Mouse (Mus musculus): ENCODE data around the gene Mrpl49. TPM values are rescaled to one million over a fixed set of nuclear protein-coding genes. Genes with fewer than 3 reads are reported as not detected.

The Mrpl49 gene
- total RNA-seq (2014; fragmentation: Nextera tagmentation) (39.7 and 52.3 TPM in 2 replicates), total RNA-seq (2017) (45.2 and 46.1 TPM in 2 replicates)

- ATAC-seq (replicated peaks; ENCODE audit: poor library complexity, severe bottlenecking): peak; percentile 76
These were observed at the start of gene Mrpl49, which contains the start of gene Fau for GRCm38 (mm10) chr19:6057313-6058096. Mrpl49 (minus strand) TSS chr19:6057785. Fau (plus strand) TSS chr19:6057844.

- ATAC-seq (replicated peaks; ENCODE audit: poor library complexity, severe bottlenecking): no peak
These were observed 48.0 kb upstream of the Mrpl49 start, which contains the start of gene Naaladl1 for GRCm38 (mm10) chr19:6105586-6105985. Naaladl1 (plus strand) TSS chr19:6105782.

DNA sequence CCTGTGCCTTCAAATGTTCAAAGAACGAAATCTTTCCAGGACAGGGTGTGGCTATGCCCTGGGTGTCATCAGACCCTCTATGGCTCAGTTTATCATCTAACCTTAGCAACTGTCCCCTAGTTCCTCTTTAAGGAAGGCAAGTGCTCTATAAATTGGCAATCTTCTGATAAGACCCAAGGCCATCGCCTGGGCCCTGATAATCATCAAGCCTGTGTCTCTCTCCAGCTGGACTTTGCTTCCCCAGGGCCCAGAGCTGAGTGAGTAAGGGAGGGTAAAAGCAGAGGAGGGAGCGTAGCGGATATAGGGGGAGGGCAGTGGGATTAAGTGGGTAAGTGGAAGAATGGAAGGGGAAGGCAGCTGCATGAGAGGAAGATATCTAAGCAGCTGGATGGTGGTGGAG is 46.9 kb upstream of the Mrpl49 start:
- ATAC-seq (replicated peaks; ENCODE audit: poor library complexity, severe bottlenecking): 0 out of 2 replicates have a peak, but pooled peaks have one; percentile 20

- ATAC-seq (replicated peaks; ENCODE audit: poor library complexity, severe bottlenecking): no peak
These were observed 44.7 kb upstream of the Mrpl49 start for GRCm38 (mm10) chr19:6102169-6102853.

- ATAC-seq (replicated peaks; ENCODE audit: poor library complexity, severe bottlenecking): no peak
These were observed 43.6 kb upstream of the Mrpl49 start for GRCm38 (mm10) chr19:6101186-6101585.

GRCm38 (mm10) chr19:6097847-6098246 is 40.3 kb upstream of the Mrpl49 start:
- peak; percentile 70 for ATAC-seq (replicated peaks; ENCODE audit: poor library complexity, severe bottlenecking)

- ATAC-seq (replicated peaks; ENCODE audit: poor library complexity, severe bottlenecking): no peak
These were observed 36.5 kb upstream of the Mrpl49 start, which contains the start of gene AC131692.1 for GRCm38 (mm10) chr19:6094119-6094518. AC131692.1 (plus strand) TSS chr19:6094419.

DNA sequence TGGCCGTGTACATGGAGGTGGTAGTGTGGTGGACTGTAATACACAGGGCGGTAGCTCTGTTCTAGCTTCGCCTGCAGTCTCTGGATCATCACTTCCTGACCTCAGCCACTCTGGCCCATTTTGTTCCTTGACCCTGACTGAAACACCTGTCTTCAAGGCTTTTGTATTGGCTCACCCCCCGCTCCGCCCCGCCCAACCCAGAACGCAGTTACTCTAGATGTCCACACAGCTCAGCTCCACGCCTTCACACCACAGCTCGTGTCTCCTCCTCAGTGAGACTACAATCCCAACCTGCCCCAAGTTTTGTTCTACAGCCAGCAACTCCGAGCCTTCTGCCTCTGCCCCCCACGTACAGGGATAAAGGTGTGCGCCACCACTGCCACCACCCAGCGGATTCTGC is 31.3 kb upstream of the Mrpl49 start:
- no peak for ATAC-seq (replicated peaks; ENCODE audit: poor library complexity, severe bottlenecking)

DNA sequence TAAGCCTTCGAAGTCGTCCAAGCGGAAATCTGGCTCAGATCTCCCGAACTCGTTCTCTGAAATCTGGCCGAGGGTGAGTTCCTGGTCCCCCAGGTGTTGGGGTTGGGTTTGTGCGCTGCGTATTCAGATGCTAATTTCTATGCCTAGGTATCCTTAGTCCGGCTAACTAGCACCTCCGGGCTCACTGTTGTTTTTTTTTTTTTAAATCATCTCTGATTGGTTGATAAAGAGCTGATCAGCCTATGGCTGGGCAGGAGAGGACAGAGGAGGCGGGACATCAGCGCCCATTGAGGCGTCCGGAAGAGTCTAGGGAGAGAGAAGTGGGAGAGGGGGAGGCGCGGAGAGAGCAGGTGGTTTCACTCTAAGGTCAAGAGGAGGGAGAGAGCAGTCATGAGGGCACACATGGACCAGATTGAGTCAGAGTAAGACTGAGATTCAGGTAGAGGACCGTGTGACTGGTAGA is 27.9 kb upstream of the Mrpl49 start:
- ATAC-seq (replicated peaks; ENCODE audit: poor library complexity, severe bottlenecking): peak; percentile 84

- peak; percentile 92 for ATAC-seq (replicated peaks; ENCODE audit: poor library complexity, severe bottlenecking)
These were observed 27.1 kb upstream of the Mrpl49 start, which contains the start of the genes Zfpl1 and Cdca5 for GRCm38 (mm10) chr19:6084478-6085248. Zfpl1 (minus strand) TSS chr19:6084956. Cdca5 (plus strand) TSS chr19:6084983.

GRCm38 (mm10) chr19:6082156-6082555 is 24.6 kb upstream of the Mrpl49 start, which contains the start of gene Gm28374:
Gm28374 (minus strand) TSS chr19:6082256.
- no peak for ATAC-seq (replicated peaks; ENCODE audit: poor library complexity, severe bottlenecking)

GRCm38 (mm10) chr19:6079983-6080480 is 22.4 kb upstream of the Mrpl49 start, which contains the start of gene Tmem262:
Tmem262 (plus strand) TSS chr19:6080033.
- ATAC-seq (replicated peaks; ENCODE audit: poor library complexity, severe bottlenecking): no peak

DNA sequence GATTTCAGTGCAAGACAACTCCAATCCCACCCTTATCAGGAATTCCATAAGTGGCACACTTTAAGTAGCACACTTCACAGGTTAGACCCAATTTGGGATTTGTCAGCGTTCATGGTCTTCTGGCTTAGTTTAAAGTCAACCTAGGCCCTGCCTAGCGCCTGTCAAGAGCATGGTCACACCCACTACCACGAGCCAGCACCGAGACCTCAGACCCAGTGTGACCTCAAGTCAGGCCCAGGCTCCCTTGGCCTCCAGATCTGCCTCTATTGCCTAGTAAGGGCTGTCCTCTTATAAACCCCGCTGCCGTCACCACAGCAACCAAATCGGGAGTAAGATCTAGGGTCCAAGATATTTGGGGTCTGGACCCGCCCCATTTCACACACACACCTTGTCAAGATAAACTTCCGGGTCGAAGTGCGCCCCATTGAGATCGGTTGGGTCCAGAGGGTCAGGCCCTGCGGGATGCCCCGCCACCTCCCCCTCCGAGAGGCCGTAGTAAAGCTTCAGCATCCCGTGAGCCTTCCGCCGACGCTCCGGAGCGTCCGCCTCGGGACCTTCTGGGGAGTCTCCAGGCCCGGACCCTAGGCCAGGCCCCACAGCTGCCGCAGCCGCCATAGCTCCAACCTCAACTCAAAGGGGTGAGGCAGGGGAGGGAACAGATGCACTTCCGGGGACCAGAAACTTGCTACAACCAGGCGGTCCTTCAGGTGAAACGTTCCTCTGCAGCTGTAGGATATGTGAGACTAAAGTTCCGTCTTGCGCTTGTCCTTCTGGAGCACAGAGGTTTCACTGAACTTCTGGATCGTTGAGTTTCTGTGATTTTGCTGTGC is 19.2 kb upstream of the Mrpl49 start, which contains the start of gene Vps51:
Gene Vps51, minus strand, starts transcription at position 668 of the 830 bp plus-strand sequence.
- peak; percentile 92 for ATAC-seq (replicated peaks; ENCODE audit: poor library complexity, severe bottlenecking)

DNA sequence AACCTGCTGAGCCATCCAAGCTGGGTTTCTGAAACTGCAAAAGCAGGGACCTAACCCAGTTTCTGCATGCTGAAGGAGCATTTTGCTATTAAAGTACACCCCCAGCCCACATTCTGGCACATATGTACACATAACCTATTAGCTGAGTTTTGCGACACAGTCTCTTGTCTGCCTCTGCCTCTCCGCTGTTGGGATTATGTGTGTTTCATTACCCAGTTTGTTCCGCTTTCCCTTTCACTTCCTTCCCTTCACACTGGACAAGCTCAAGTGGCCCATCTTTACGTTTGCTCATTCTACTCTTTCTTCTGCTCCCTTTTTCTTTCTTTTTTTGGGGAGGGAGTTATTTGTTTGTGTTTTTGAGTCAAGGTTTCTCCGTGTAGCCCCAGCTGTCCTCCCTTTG is 16.3 kb upstream of the Mrpl49 start:
- ATAC-seq (replicated peaks; ENCODE audit: poor library complexity, severe bottlenecking): peak; percentile 64

GRCm38 (mm10) chr19:6071261-6071660 is 13.7 kb upstream of the Mrpl49 start:
- no peak for ATAC-seq (replicated peaks; ENCODE audit: poor library complexity, severe bottlenecking)

DNA sequence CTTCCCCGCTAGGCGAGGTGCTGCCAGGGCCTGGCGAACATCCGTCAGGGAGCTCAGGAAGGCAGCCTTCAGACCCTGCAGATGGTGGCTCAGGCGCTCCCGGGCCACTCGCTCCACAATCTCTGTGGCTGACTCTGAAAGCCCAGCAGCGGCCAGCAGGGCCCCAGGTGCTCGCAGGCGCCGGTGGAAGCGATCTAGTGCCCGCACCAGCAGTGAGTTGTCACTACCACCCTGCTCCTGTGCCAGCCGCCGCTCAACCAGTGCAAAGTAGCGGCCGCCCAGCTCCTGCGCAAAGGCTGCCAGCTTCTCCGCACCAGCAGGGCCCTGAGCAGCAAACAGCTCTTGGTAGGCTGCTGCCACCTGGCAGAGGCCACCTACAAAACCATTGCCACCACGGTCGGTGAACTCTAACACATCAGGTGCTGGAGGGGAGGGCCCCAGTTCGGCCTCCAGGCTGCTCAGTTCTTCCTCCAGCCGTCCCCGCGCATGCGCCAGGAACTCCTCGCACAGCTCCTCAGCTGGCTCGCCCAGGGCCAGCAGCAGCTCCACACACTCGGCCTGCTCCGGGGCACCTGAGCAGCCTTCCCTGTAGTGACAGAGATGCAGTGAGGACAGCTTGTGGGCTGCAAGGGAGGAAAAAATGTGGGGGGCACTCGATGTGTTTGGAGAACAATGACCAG is 13.1 kb upstream of the Mrpl49 start:
- no peak for ATAC-seq (replicated peaks; ENCODE audit: poor library complexity, severe bottlenecking)

DNA sequence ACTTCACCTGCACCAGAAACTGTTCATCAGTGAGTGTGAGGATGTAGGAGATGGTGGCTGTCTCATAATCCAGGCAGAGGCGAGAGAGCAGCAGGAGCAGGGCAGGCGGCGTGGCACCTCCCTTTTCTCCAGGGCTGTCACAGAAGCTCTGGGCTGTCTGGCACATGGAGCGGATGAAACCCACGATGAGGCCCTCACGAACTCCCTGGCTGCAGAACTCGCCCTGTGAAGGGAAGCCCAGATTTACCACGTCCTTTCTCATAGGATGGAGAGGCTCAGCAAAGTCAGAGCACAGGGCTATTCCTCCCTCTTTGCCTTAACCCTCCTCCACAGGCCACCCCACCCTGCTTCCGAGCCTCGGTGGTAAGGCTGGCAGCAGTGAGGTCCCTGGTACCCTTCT is 12.3 kb upstream of the Mrpl49 start:
- ATAC-seq (replicated peaks; ENCODE audit: poor library complexity, severe bottlenecking): no peak

GRCm38 (mm10) chr19:6068951-6069350 is 11.4 kb upstream of the Mrpl49 start:
- ATAC-seq (replicated peaks; ENCODE audit: poor library complexity, severe bottlenecking): no peak
